Mouse (Mus musculus): ENCODE measurements around the gene Gprasp1. TPM values are rescaled to one million over a fixed set of nuclear protein-coding genes. Genes with fewer than 3 reads are reported as not detected.

Gprasp1 gene
- total RNA-seq (2014; rRNA removed) (279 and 396 TPM in 2 replicates), polyA plus RNA-seq (2015; fragmentation: Nextera tagmentation; extraction: Ambion mirVana) (112 and 177 TPM in 2 replicates)

GRCm38 (mm10) chrX:135742304-135743055 is at the start of gene Gprasp1, which contains the start of gene Armcx5:
Gprasp1 (plus strand) TSS chrX:135742733.
Armcx5 (plus strand) TSS chrX:135742733.
- H3K27ac ChIP-seq (ENCODE audit: low read depth, low read length), result peak within 1 kb of the TSS; percentile 92
- WGBS, result 31% methylated on average over 48 of the region's 48 CpGs
- DNase-seq, result peak; percentile 94
- no peaks in the 10 kb centered on the region for H3K27me3 ChIP-seq (ENCODE audit: insufficient read depth, low read length)
- 0 out of 2 replicates have a peak, but pooled peaks cover 4% of the 10 kb centered on the region for H3K36me3 ChIP-seq (ENCODE audit: insufficient read depth)
- peak within 1 kb of the TSS; percentile 57 for H3K4me3 ChIP-seq (ENCODE audit: low read depth, low read length)
- ATAC-seq, result peak; percentile 98
- peak within 1 kb of the TSS; percentile 73 for H3K9ac ChIP-seq
- peak within 1 kb of the TSS; percentile 55 for H3K4me2 ChIP-seq (ENCODE audit: low read depth)
- H3K9me3 ChIP-seq (ENCODE audit: low read length), result no peaks in the 10 kb centered on the region
- no peak for TF ChIP-seq CTCF (IDR thresholded peaks at IDR 0.05; ENCODE audit: low read depth)
- H3K4me1 ChIP-seq (ENCODE audit: insufficient read depth), result no peaks in the 10 kb centered on the region

DNA sequence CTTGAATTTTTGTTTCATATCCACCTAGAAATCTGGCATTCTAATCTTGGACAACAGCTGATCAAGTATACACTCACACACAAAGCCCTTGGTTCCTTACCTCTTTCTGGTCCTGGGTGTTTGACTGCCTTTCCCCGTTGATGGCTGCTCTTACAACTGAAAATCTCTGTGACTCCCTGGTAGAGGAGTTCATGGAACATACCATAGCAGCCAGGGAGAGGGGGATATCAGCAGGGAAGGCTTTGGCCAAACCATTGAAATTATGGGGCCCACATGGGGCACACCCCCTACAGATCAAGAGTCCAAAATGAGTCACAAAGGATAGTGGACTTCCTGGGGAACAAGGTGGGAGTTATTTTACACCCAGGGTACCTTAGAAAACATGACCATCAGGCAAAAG is 48.9 kb upstream of the Gprasp1 start, which contains the start of gene Tcp11x2:
Gene Tcp11x2, minus strand, starts transcription at position 158 of the 400 bp plus-strand sequence.
- Histone ChIP-seq H3K27ac (ENCODE audit: low read depth, low read length) (no peak within 1 kb of the TSS), H3K36me3 (ENCODE audit: insufficient read depth) (no peaks in the 10 kb centered on the region), H3K27me3 (ENCODE audit: insufficient read depth, low read length) (no peaks in the 10 kb centered on the region), H3K9ac (no peak within 1 kb of the TSS), H3K9me3 (ENCODE audit: low read length) (no peaks in the 10 kb centered on the region), H3K4me3 (ENCODE audit: low read depth, low read length) (no peak within 1 kb of the TSS), H3K4me2 (ENCODE audit: low read depth) (no peak within 1 kb of the TSS), H3K4me1 (ENCODE audit: insufficient read depth) (no peaks in the 10 kb centered on the region)
- ATAC-seq (no peak), DNase-seq (no peak)
- TF ChIP-seq CTCF (IDR thresholded peaks at IDR 0.05; ENCODE audit: low read depth), result no peak
- WGBS, result 54% methylated on average over 1 of the region's 1 CpGs

DNA sequence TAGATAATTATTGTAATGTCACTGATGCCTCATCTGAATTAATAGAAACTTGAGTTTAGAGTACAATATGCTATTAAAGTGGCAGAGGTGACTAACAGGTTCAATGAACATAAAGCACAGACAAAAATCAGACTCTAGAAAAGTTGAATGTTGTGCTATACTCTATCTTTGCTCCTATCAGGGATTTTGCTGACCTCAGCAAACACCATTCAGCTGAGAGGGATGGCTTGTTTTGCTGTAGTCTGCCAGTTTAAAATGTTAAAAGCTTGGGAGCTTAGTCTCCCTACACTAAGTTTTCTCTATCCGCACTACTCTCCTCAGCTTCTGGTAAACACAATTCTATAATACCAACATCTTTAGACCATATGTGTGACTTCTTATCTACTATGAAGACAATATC is 39.4 kb upstream of the Gprasp1 start:
- no peaks in the 10 kb centered on the region for H3K36me3 ChIP-seq (ENCODE audit: insufficient read depth)
- no peak for TF ChIP-seq CTCF (IDR thresholded peaks at IDR 0.05; ENCODE audit: low read depth)
- no peak overlapping the region for H3K27ac ChIP-seq (ENCODE audit: low read depth, low read length)
- no peak overlapping the region for H3K4me3 ChIP-seq (ENCODE audit: low read depth, low read length)
- no peak for DNase-seq
- 92% methylated on average over 1 of the region's 1 CpGs for WGBS
- H3K4me1 ChIP-seq (ENCODE audit: insufficient read depth), result no peaks in the 10 kb centered on the region
- no peak overlapping the region for H3K9ac ChIP-seq
- ATAC-seq, result no peak
- H3K4me2 ChIP-seq (ENCODE audit: low read depth), result no peak overlapping the region
- H3K9me3 ChIP-seq (ENCODE audit: low read length), result no peaks in the 10 kb centered on the region
- no peaks in the 10 kb centered on the region for H3K27me3 ChIP-seq (ENCODE audit: insufficient read depth, low read length)

- no peaks in the 10 kb centered on the region for H3K27me3 ChIP-seq (ENCODE audit: insufficient read depth, low read length)
- H3K9ac ChIP-seq, result no peak overlapping the region
- H3K4me3 ChIP-seq (ENCODE audit: low read depth, low read length), result no peak overlapping the region
- TF ChIP-seq CTCF (IDR thresholded peaks at IDR 0.05; ENCODE audit: low read depth), result peak; percentile 46; the same call in 1 of the 2 replicates
- H3K27ac ChIP-seq (ENCODE audit: low read depth, low read length), result no peak overlapping the region
- H3K4me1 ChIP-seq (ENCODE audit: insufficient read depth), result no peaks in the 10 kb centered on the region
- no peak overlapping the region for H3K4me2 ChIP-seq (ENCODE audit: low read depth)
- ATAC-seq (no peak), DNase-seq (peak; percentile 3)
- WGBS, result 44% methylated on average over 2 of the region's 2 CpGs
- no peaks in the 10 kb centered on the region for H3K36me3 ChIP-seq (ENCODE audit: insufficient read depth)
- H3K9me3 ChIP-seq (ENCODE audit: low read length), result no peaks in the 10 kb centered on the region
Measured at GRCm38 (mm10) chrX:135704349-135704748, 38.2 kb upstream of the Gprasp1 start.

DNA sequence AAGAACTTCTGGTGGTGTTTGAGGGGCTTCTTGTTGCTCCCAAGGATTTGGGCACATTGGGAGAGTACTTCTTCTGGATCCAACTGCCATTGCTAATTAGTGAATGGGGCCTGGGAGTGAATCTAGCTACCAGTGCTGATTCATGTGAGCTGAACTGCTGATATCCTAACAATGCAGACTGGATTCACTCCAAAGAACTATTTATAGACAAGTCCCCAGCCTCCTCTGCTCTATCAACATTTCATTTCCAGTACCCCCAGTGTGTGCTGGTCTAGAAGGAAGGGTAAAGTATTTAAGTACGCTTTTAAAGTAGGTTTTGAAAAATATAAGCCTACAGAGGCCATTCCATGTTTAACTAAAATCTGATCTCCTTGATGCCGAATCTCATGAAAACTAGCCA is 29.7 kb upstream of the Gprasp1 start:
- Histone ChIP-seq H3K36me3 (ENCODE audit: insufficient read depth) (no peaks in the 10 kb centered on the region), H3K27me3 (ENCODE audit: insufficient read depth, low read length) (no peaks in the 10 kb centered on the region), H3K4me2 (ENCODE audit: low read depth) (no peak overlapping the region), H3K4me1 (ENCODE audit: insufficient read depth) (no peaks in the 10 kb centered on the region), H3K9me3 (ENCODE audit: low read length) (no peaks in the 10 kb centered on the region), H3K9ac (no peak overlapping the region), H3K4me3 (ENCODE audit: low read depth, low read length) (no peak overlapping the region), H3K27ac (ENCODE audit: low read depth, low read length) (no peak overlapping the region)
- DNase-seq (no peak), ATAC-seq (no peak)
- no peak for TF ChIP-seq CTCF (IDR thresholded peaks at IDR 0.05; ENCODE audit: low read depth)
- 76% methylated on average over 2 of the region's 2 CpGs for WGBS

DNA sequence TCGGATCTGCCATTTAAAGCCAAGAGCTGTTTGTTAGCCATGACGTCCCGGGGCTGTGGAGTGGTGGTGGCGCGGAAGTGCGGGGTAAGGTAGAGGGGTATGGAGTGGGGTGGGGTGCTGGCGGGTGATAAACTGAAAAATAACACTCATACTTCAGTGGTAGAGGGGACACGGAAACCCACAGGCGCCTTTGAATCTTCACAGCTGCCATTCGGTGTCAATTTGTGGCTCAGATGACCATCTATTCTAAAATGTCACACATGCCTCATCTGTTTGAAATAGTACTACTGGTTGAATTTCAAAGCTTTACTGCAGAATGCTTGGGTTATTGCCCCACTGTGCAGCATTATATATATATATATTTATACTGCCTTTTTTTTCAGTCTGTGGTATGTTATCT is 17.4 kb upstream of the Gprasp1 start, which contains the start of gene Tmsb15a:
Gene Tmsb15a, minus strand, starts transcription at position 101 of the 400 bp plus-strand sequence.
- no peak within 1 kb of the TSS for H3K4me2 ChIP-seq (ENCODE audit: low read depth)
- H3K36me3 ChIP-seq (ENCODE audit: insufficient read depth), result no peaks in the 10 kb centered on the region
- no peaks in the 10 kb centered on the region for H3K9me3 ChIP-seq (ENCODE audit: low read length)
- no peak for TF ChIP-seq CTCF (IDR thresholded peaks at IDR 0.05; ENCODE audit: low read depth)
- no peak for ATAC-seq
- DNase-seq, result no peak
- no peaks in the 10 kb centered on the region for H3K27me3 ChIP-seq (ENCODE audit: insufficient read depth, low read length)
- no peaks in the 10 kb centered on the region for H3K4me1 ChIP-seq (ENCODE audit: insufficient read depth)
- no peak within 1 kb of the TSS for H3K9ac ChIP-seq
- no peak within 1 kb of the TSS for H3K4me3 ChIP-seq (ENCODE audit: low read depth, low read length)
- H3K27ac ChIP-seq (ENCODE audit: low read depth, low read length), result no peak within 1 kb of the TSS
- 89% methylated on average over 10 of the region's 10 CpGs for WGBS
